Mouse (Mus musculus) MEL (cell line): ENCODE data around the gene Gpsm3. TPM values are rescaled to one million over a fixed set of nuclear protein-coding genes. Genes with fewer than 3 reads are reported as not detected.

Experiments
- polyA plus RNA-seq, 2 experiments: library from polyadenylated mRNA; stranded (reverse) in 1 of 2; unstranded in 1 of 2; fragments of >175 nt in 1 of 2; fragments of >200 nt in 1 of 2; gene quantifications; 2 replicates each; pipeline versions ENCODE4 v1.2.1 to v1.2.4; 2012; ENCODE audit warnings: low replicate concordance in 2 of 2, low read depth in 1 of 2; ENCODE audit not compliant: insufficient read length in 2 of 2, insufficient read depth in 1 of 2, missing spikeins in 1 of 2
- total RNA-seq: library from RNA; depleted of rRNA; stranded (reverse); fragments of 300-350 nt; gene quantifications from 2 replicates; pipeline ENCODE4 v1.2.3, GENCODE M21; 2012; rRNA removed

Gpsm3 gene
- total and polyA plus RNA-seq, 3 experiments: 10.6 to 37.8 TPM; not detected in 1

Other genes with a start within 250 kb of the Gpsm3 start
- gene Btnl2, start 235.0 kb upstream of the Gpsm3 start, total RNA-seq: not detected in 2 replicates
- gene Btnl2, start 235.0 kb upstream of the Gpsm3 start, polyA plus RNA-seq: not detected
- not detected in 2 replicates for gene Btnl1, start 212.7 kb upstream of the Gpsm3 start, total RNA-seq
- under 1 TPM in 1 of 2 experiments, not detected in 1; 0.17 TPM for gene Btnl1, start 212.7 kb upstream of the Gpsm3 start, polyA plus RNA-seq
- gene BC051142, start 191.0 kb upstream of the Gpsm3 start, total RNA-seq: not detected in 2 replicates
- gene BC051142, start 191.0 kb upstream of the Gpsm3 start, polyA plus RNA-seq: under 1 TPM in 1 of 2 experiments, not detected in 1; 0.06 TPM
- gene Btnl4, start 112.5 kb upstream of the Gpsm3 start, total RNA-seq: not detected in 2 replicates
- not detected for gene Btnl4, start 112.5 kb upstream of the Gpsm3 start, polyA plus RNA-seq
- not detected in 2 replicates for gene Btnl6, start 72.5 kb upstream of the Gpsm3 start, total RNA-seq
- not detected for gene Btnl6, start 72.5 kb upstream of the Gpsm3 start, polyA plus RNA-seq
- 0.10 and 0.15 TPM in 2 replicates for gene Notch4, start 25.5 kb upstream of the Gpsm3 start, total RNA-seq
- 10 to 100 TPM in 1 of 2 experiments, under 1 TPM in 1; 0.33 to 21.9 TPM for gene Notch4, start 25.5 kb upstream of the Gpsm3 start, polyA plus RNA-seq
- 40.3 and 42.4 TPM in 2 replicates for gene Pbx2, start 1.5 kb downstream of the Gpsm3 start, total RNA-seq
- gene Pbx2, start 1.5 kb downstream of the Gpsm3 start, polyA plus RNA-seq: 10 to 100 TPM in 1 of 2 experiments, not detected in 1; 76.7 TPM
- gene Ager, start 8.1 kb downstream of the Gpsm3 start, total RNA-seq: 0.27 and 0.62 TPM in 2 replicates
- gene Ager, start 8.1 kb downstream of the Gpsm3 start, polyA plus RNA-seq: 1 to 10 TPM in 1 of 2 experiments, not detected in 1; 3.7 TPM
- 23.5 and 24.8 TPM in 2 replicates for gene Rnf5, start 13.9 kb downstream of the Gpsm3 start, total RNA-seq
- gene Rnf5, start 13.9 kb downstream of the Gpsm3 start, polyA plus RNA-seq: 10 to 100 TPM in 1 of 2 experiments, not detected in 1; 85.1 TPM
- 81.5 and 85.2 TPM in 2 replicates for gene Agpat1, start 14.5 kb downstream of the Gpsm3 start, total RNA-seq
- gene Agpat1, start 14.5 kb downstream of the Gpsm3 start, polyA plus RNA-seq: 100 to 1,000 TPM in 1 of 2 experiments, not detected in 1; 153 TPM
- gene Egfl8, start 26.2 kb downstream of the Gpsm3 start, total RNA-seq: 0.56 and 0.89 TPM in 2 replicates
- 1 to 10 TPM in 1 of 2 experiments, not detected in 1; 1.6 TPM for gene Egfl8, start 26.2 kb downstream of the Gpsm3 start, polyA plus RNA-seq
- 20.2 and 29.2 TPM in 2 replicates for gene Ppt2, start 38.7 kb downstream of the Gpsm3 start, total RNA-seq
- gene Ppt2, start 38.7 kb downstream of the Gpsm3 start, polyA plus RNA-seq: 100 to 1,000 TPM in 1 of 2 experiments, 10 to 100 TPM in 1; 67.1 to 147 TPM
- not detected in 2 replicates for gene Prrt1, start 39.7 kb downstream of the Gpsm3 start, total RNA-seq
- 1 to 10 TPM in 1 of 2 experiments, not detected in 1; 1.0 TPM for gene Prrt1, start 39.7 kb downstream of the Gpsm3 start, polyA plus RNA-seq
- 4.4 and 7.0 TPM in 2 replicates for gene Fkbpl, start 55.0 kb downstream of the Gpsm3 start, total RNA-seq
- 1 to 10 TPM in 1 of 2 experiments, not detected in 1; 6.4 TPM for gene Fkbpl, start 55.0 kb downstream of the Gpsm3 start, polyA plus RNA-seq
- gene Atf6b, start 57.3 kb downstream of the Gpsm3 start, total RNA-seq: 39.6 and 45.3 TPM in 2 replicates
- gene Atf6b, start 57.3 kb downstream of the Gpsm3 start, polyA plus RNA-seq: 100 to 1,000 TPM in 1 of 2 experiments, not detected in 1; 101 TPM
- gene Tnxb, start 80.7 kb downstream of the Gpsm3 start, total RNA-seq: 0.16 and 0.27 TPM in 2 replicates
- gene Tnxb, start 80.7 kb downstream of the Gpsm3 start, polyA plus RNA-seq: under 1 TPM in 1 of 2 experiments, not detected in 1; 0.28 TPM
- 0.08 TPM in 1 of 2 replicates, not detected in the other for gene C4b, start 154.1 kb downstream of the Gpsm3 start, total RNA-seq
- under 1 TPM in 1 of 2 experiments, not detected in 1; 0.24 TPM for gene C4b, start 154.1 kb downstream of the Gpsm3 start, polyA plus RNA-seq
- gene Cyp21a1, start 214.8 kb downstream of the Gpsm3 start, total RNA-seq: not detected in 2 replicates
- not detected for gene Cyp21a1, start 214.8 kb downstream of the Gpsm3 start, polyA plus RNA-seq
- gene Stk19, start 247.1 kb downstream of the Gpsm3 start, total RNA-seq: 33.6 and 43.3 TPM in 2 replicates
- gene Stk19, start 247.1 kb downstream of the Gpsm3 start, polyA plus RNA-seq: 10 to 100 TPM in 1 of 2 experiments, not detected in 1; 56.5 TPM
- 15.2 and 18.0 TPM in 2 replicates for gene Dxo, start 247.2 kb downstream of the Gpsm3 start, total RNA-seq
- gene Dxo, start 247.2 kb downstream of the Gpsm3 start, polyA plus RNA-seq: 10 to 100 TPM in 1 of 2 experiments, not detected in 1; 39.7 TPM